Mouse (Mus musculus) MEL (cell line): ENCODE measurements around the gene Pde4dip. TPM values are rescaled to one million over a fixed set of nuclear protein-coding genes. Genes with fewer than 3 reads are reported as not detected.

Experiments used
- DNase-seq: peaks from one replicate; pipeline ENCODE4 v3.0.0; 2011; ENCODE audit warnings: low read depth, low spot score
- H3K27ac ChIP-seq: 2 replicates; pipeline ENCODE4 v1.5.1; 2012; ENCODE audit warnings: low read depth, mild to moderate bottlenecking, control low read depth, low read length, moderate library complexity; ENCODE audit not compliant: control insufficient read depth
- H3K27me3 ChIP-seq, 2 experiments: fragments of 150-350 bp in 1 of 2; sonication (generic) in 1 of 2; 2 replicates each; pipeline ENCODE4 v1.6.1; 2012; ENCODE audit warnings: low read length in 2 of 2, mild to moderate bottlenecking in 2 of 2, improper control_type of control experiment in 1 of 2, moderate library complexity in 1 of 2; ENCODE audit not compliant: insufficient read depth in 2 of 2, control insufficient read depth in 1 of 2
- H3K36me3 ChIP-seq, 2 experiments: 2 replicates each; pipeline ENCODE4 v1.6.1; 2012 to 2014; ENCODE audit warnings: low read length in 2 of 2, improper control_type of control experiment in 1 of 2, inconsistent platforms in 1 of 2, mild to moderate bottlenecking in 1 of 2; ENCODE audit not compliant: insufficient read depth in 2 of 2, control insufficient read depth in 1 of 2
- H3K4me1 ChIP-seq, 2 experiments: fragments of 150-350 bp in 1 of 2; sonication (generic) in 1 of 2; 2 replicates each; pipeline ENCODE4 v1.6.1; 2012; ENCODE audit warnings: low read length in 2 of 2, improper control_type of control experiment in 1 of 2, mild to moderate bottlenecking in 1 of 2; ENCODE audit not compliant: insufficient read depth in 2 of 2, control insufficient read depth in 1 of 2
- H3K4me3 ChIP-seq, 2 experiments: fragments of 150-350 bp in 1 of 2; sonication (generic) in 1 of 2; 2 replicates each; pipeline ENCODE4 v1.5.1; 2012; ENCODE audit warnings: low read depth in 2 of 2, low read length in 2 of 2, mild to moderate bottlenecking in 2 of 2, moderate library complexity in 2 of 2, control low read depth in 1 of 2, improper control_type of control experiment in 1 of 2; ENCODE audit not compliant: control insufficient read depth in 1 of 2, insufficient read depth in 1 of 2
- H3K79me2 ChIP-seq: 2 replicates; pipeline ENCODE4 v1.6.1; 2012; ENCODE audit warnings: mild to moderate bottlenecking, low read length, moderate library complexity; ENCODE audit not compliant: control insufficient read depth, poor library complexity, insufficient read depth
- H3K9ac ChIP-seq: 2 replicates; pipeline ENCODE4 v1.6.1; 2012; ENCODE audit warnings: low read depth, mild to moderate bottlenecking, control low read depth, low read length, moderate library complexity; ENCODE audit not compliant: control insufficient read depth, poor library complexity, severe bottlenecking
- H3K9me3 ChIP-seq: fragments of 150-350 bp; sonication (generic); replicated peaks from 2 replicates; pipeline ENCODE4 v1.6.1; 2012; ENCODE audit warnings: mild to moderate bottlenecking, low read length, improper control_type of control experiment, moderate library complexity; ENCODE audit not compliant: insufficient read depth
- CHD1 ChIP-seq: IDR thresholded peaks from 2 replicates; pipeline ENCODE4 v1.6.1; 2012; ENCODE audit warnings: low read depth, mild to moderate bottlenecking, inconsistent platforms, low read length, improper control_type of control experiment
- CTCF ChIP-seq, 3 experiments: IDR thresholded peaks in 2 of 3; conservative IDR thresholded peaks in 1 of 3; 2 replicates each; pipeline ENCODE4 v1.5.1; 2011 to 2012; ENCODE audit warnings: low read length in 3 of 3, low read depth in 2 of 3, mild to moderate bottlenecking in 2 of 3, improper control_type of control experiment in 1 of 3, inconsistent platforms in 1 of 3, mixed read lengths in 1 of 3, moderate library complexity in 1 of 3; ENCODE audit not compliant: control insufficient read depth in 1 of 3, insufficient read depth in 1 of 3, poor library complexity in 1 of 3, severe bottlenecking in 1 of 3
- E2F4 ChIP-seq: IDR thresholded peaks from 2 replicates; pipeline ENCODE4 v1.6.1; 2011; ENCODE audit warnings: low read depth, low read length, improper control_type of control experiment, borderline replicate concordance
- ELF1 ChIP-seq: IDR thresholded peaks from 2 replicates; pipeline ENCODE4 v1.6.1; 2014; ENCODE audit warnings: low read depth, mild to moderate bottlenecking, inconsistent platforms, low read length, improper control_type of control experiment, moderate library complexity
- EP300 ChIP-seq, 2 experiments: IDR thresholded peaks; 2 replicates each; pipeline ENCODE4 v1.6.1; 2011; ENCODE audit warnings: improper control_type of control experiment in 2 of 2, low read length in 2 of 2, low read depth in 1 of 2, mild to moderate bottlenecking in 1 of 2
- GATA1 ChIP-seq: IDR thresholded peaks from 2 replicates; pipeline ENCODE4 v1.6.1; 2011; ENCODE audit warnings: low read depth, low read length, improper control_type of control experiment
- MAFK ChIP-seq: IDR thresholded peaks from 2 replicates; pipeline ENCODE4 v1.6.1; 2011; ENCODE audit warnings: low read depth, mild to moderate bottlenecking, low read length, improper control_type of control experiment, borderline replicate concordance
- MAX ChIP-seq: IDR thresholded peaks from 2 replicates; pipeline ENCODE4 v1.6.1; 2011; ENCODE audit warnings: low read length, improper control_type of control experiment
- MAZ ChIP-seq: IDR thresholded peaks from 2 replicates; pipeline ENCODE4 v1.6.1; 2012; ENCODE audit warnings: low read depth, mild to moderate bottlenecking, inconsistent platforms, low read length, improper control_type of control experiment
- MXI1 ChIP-seq: IDR thresholded peaks from 2 replicates; pipeline ENCODE4 v1.6.1; 2011; ENCODE audit warnings: mild to moderate bottlenecking, low read depth, low read length, improper control_type of control experiment
- MYB ChIP-seq: IDR thresholded peaks from 2 replicates; pipeline ENCODE4 v1.6.1; 2011; ENCODE audit warnings: mild to moderate bottlenecking, low read depth, low read length, improper control_type of control experiment
- MYC ChIP-seq: IDR thresholded peaks from 2 replicates; pipeline ENCODE4 v1.6.1; 2011; ENCODE audit warnings: low read depth, mild to moderate bottlenecking, low read length, improper control_type of control experiment, moderate library complexity
- NELFE ChIP-seq: IDR thresholded peaks from 2 replicates; pipeline ENCODE4 v1.6.1; 2011; ENCODE audit warnings: low read depth, low read length, improper control_type of control experiment
- NRF1 ChIP-seq: IDR thresholded peaks from 2 replicates; pipeline ENCODE4 v1.6.1; 2014; ENCODE audit warnings: low read depth, mild to moderate bottlenecking, inconsistent platforms, low read length, improper control_type of control experiment, moderate library complexity; ENCODE audit not compliant: poor library complexity, insufficient read depth, severe bottlenecking
- POLR2A ChIP-seq, 2 experiments: IDR thresholded peaks; 2 replicates each; pipeline ENCODE4 v1.6.1; 2011 to 2012; ENCODE audit warnings: low read length in 2 of 2, mild to moderate bottlenecking in 2 of 2, control low read depth in 1 of 2, improper control_type of control experiment in 1 of 2, low read depth in 1 of 2, moderate library complexity in 1 of 2; ENCODE audit not compliant: control insufficient read depth in 1 of 2, insufficient read depth in 1 of 2, poor library complexity in 1 of 2
- POLR2AphosphoS2 ChIP-seq: IDR thresholded peaks from 2 replicates; pipeline ENCODE4 v1.6.1; 2011; ENCODE audit warnings: low read length, improper control_type of control experiment
- POLR2AphosphoS5 ChIP-seq: IDR thresholded peaks from 2 replicates; pipeline ENCODE4 v1.6.1; 2012; ENCODE audit warnings: low read depth, borderline replicate concordance, mild to moderate bottlenecking, inconsistent platforms, low read length, moderate library complexity, mixed read lengths
- SIN3A ChIP-seq: IDR thresholded peaks from 2 replicates; pipeline ENCODE4 v1.6.1; 2012; ENCODE audit warnings: low read length, improper control_type of control experiment, inconsistent platforms
- SMC3 ChIP-seq: IDR thresholded peaks from 2 replicates; pipeline ENCODE4 v1.6.1; 2011; ENCODE audit warnings: low read depth, low read length, improper control_type of control experiment
- TAL1 ChIP-seq: IDR thresholded peaks from 2 replicates; pipeline ENCODE4 v1.6.1; 2012; ENCODE audit warnings: mild to moderate bottlenecking, inconsistent platforms, low read length, moderate library complexity, mixed read lengths
- TBP ChIP-seq: IDR thresholded peaks from 2 replicates; pipeline ENCODE4 v1.8.0; 2011; ENCODE audit warnings: low read depth, low read length, improper control_type of control experiment
- TCF12 ChIP-seq: IDR thresholded peaks from 2 replicates; pipeline ENCODE4 v1.6.1; 2014; ENCODE audit warnings: low read depth, mild to moderate bottlenecking, inconsistent platforms, low read length, improper control_type of control experiment, moderate library complexity
- UBTF ChIP-seq: IDR thresholded peaks from 2 replicates; pipeline ENCODE4 v1.6.1; 2012; ENCODE audit warnings: low read depth, mild to moderate bottlenecking, inconsistent platforms, low read length, improper control_type of control experiment, moderate library complexity, borderline replicate concordance; ENCODE audit not compliant: insufficient read depth
- USF1 ChIP-seq: IDR thresholded peaks from 2 replicates; pipeline ENCODE4 v1.6.1; 2014; ENCODE audit warnings: low read depth, mild to moderate bottlenecking, inconsistent platforms, low read length, improper control_type of control experiment, moderate library complexity
- ZKSCAN1 ChIP-seq: IDR thresholded peaks from 2 replicates; pipeline ENCODE4 v1.6.1; 2012; ENCODE audit warnings: low read depth, mild to moderate bottlenecking, inconsistent platforms, low read length, improper control_type of control experiment, moderate library complexity
- ZMIZ1 ChIP-seq: IDR thresholded peaks from 2 replicates; pipeline ENCODE4 v1.6.1; 2012; ENCODE audit warnings: low read depth, mild to moderate bottlenecking, inconsistent platforms, low read length, improper control_type of control experiment, moderate library complexity
- ZNF384 ChIP-seq: IDR thresholded peaks from 2 replicates; pipeline ENCODE4 v1.6.1; 2012; ENCODE audit warnings: low read depth, mild to moderate bottlenecking, inconsistent platforms, low read length, improper control_type of control experiment
- polyA plus RNA-seq, 2 experiments: library from polyadenylated mRNA; stranded (reverse) in 1 of 2; unstranded in 1 of 2; fragments of >175 nt in 1 of 2; fragments of >200 nt in 1 of 2; gene quantifications; 2 replicates each; pipeline versions ENCODE4 v1.2.1 to v1.2.4; 2012; ENCODE audit warnings: low replicate concordance in 2 of 2, low read depth in 1 of 2; ENCODE audit not compliant: insufficient read length in 2 of 2, insufficient read depth in 1 of 2, missing spikeins in 1 of 2
- total RNA-seq: library from RNA; depleted of rRNA; stranded (reverse); fragments of 300-350 nt; gene quantifications from 2 replicates; pipeline ENCODE4 v1.2.3, GENCODE M21; 2012

The Pde4dip gene
- total and polyA plus RNA-seq, 3 experiments, result 47.6 to 52.4 TPM; not detected in 1

- TF ChIP-seq NELFE (peak; percentile 48; the same call in 1 of the 2 replicates), TBP (0 out of 2 replicates have a peak, but pooled peaks have one; percentile 37), TCF12 (0 out of 2 replicates have a peak, but pooled peaks have one; percentile 3), NRF1 (peak; percentile 43; the same call in 1 of the 2 replicates), MAFK (no peak), ELF1 (no peak), MXI1 (peak; percentile 7; the same call in 1 of the 2 replicates), MAX (peak; percentile 48; the same call in 1 of the 2 replicates), SIN3A (peak; percentile 8; the same call in 1 of the 2 replicates)
- peak overlapping the region; percentile 83 to 94 for H3K4me3 ChIP-seq
- no peaks in the 10 kb centered on the region for H3K27me3 ChIP-seq
- H3K9ac ChIP-seq, result peak overlapping the region; percentile 76
- H3K9me3 ChIP-seq, result no peaks in the 10 kb centered on the region
- peak; percentile 93 for DNase-seq
- H3K79me2 ChIP-seq, result peaks cover 3% of the 10 kb centered on the region; the same call in 1 of the 2 replicates
- peaks cover 0 to 25% of the 10 kb centered on the region in 2 experiments; a peak in 2 of 4 replicates for H3K36me3 ChIP-seq
- peaks cover 8 to 26% of the 10 kb centered on the region in 2 experiments for H3K4me1 ChIP-seq
- H3K27ac ChIP-seq, result no peak overlapping the region
These were observed 229.9 kb downstream of the Pde4dip start for GRCm38 (mm10) chr3:97658426-97659193.

- peak within 1 kb of the TSS; percentile 34 for H3K27ac ChIP-seq
- peaks cover 8 to 26% of the 10 kb centered on the region in 2 experiments for H3K4me1 ChIP-seq
- no peaks in the 10 kb centered on the region for H3K27me3 ChIP-seq
- TF ChIP-seq GATA1 (no peak), POLR2AphosphoS2 (peak; percentile 90; the same call in 1 of the 2 replicates), UBTF (peak; percentile 43; the same call in 1 of the 2 replicates), MAX (peak; percentile 85), POLR2A (IDR thresholded peaks at IDR 0.05; ENCODE audit: control insufficient read depth in 1 of 2, insufficient read depth in 1 of 2, low read depth in 1 of 2, low read length in 2 of 2, poor library complexity in 1 of 2) (peak; percentile 75 to 94), SMC3 (no peak), TBP (peak; percentile 70), EP300 (IDR thresholded peaks at IDR 0.05; ENCODE audit: low read depth in 1 of 2, low read length in 2 of 2) (peak in 1 of 2 experiments; percentile 55; a peak in 2 of 4 replicates), ZKSCAN1 (no peak), NELFE (peak; percentile 88), USF1 (peak; percentile 51), E2F4 (peak; percentile 64; the same call in 1 of the 2 replicates), MAZ (peak; percentile 97), ELF1 (peak; percentile 82), ZNF384 (peak; percentile 63), TAL1 (no peak), SIN3A (peak; percentile 98), ZMIZ1 (peak; percentile 96), CTCF (IDR thresholded peaks at IDR 0.05 in 2 of 3, conservative IDR thresholded peaks at IDR 0.05 in 1 of 3; ENCODE audit: control insufficient read depth in 1 of 3, insufficient read depth in 1 of 3, low read depth in 2 of 3, low read length in 3 of 3, poor library complexity in 1 of 3, severe bottlenecking in 1 of 3) (0 out of 6 replicates have a peak, but pooled peaks of 1 of the 3 experiments have one; percentile 4), POLR2AphosphoS5 (no peak), MYC (peak; percentile 89), CHD1 (no peak), MYB (no peak)
These were observed 230.7 kb downstream of the Pde4dip start, which contains the start of gene Prkab2 for GRCm38 (mm10) chr3:97657655-97658411. Gene Prkab2, plus strand, starts transcription at chr3:97658193.

More at GRCm38 (mm10) chr3:97657655-97658411, 230.7 kb downstream of the Pde4dip start, which contains the start of gene Prkab2:
- H3K36me3 ChIP-seq, result peaks cover 0 to 25% of the 10 kb centered on the region in 2 experiments; a peak in 2 of 4 replicates
- DNase-seq, result peak; percentile 100
- H3K79me2 ChIP-seq, result peaks cover 3% of the 10 kb centered on the region; the same call in 1 of the 2 replicates
- peak within 1 kb of the TSS; percentile 83 to 94 for H3K4me3 ChIP-seq
- H3K9ac ChIP-seq, result peak within 1 kb of the TSS; percentile 76
- H3K9me3 ChIP-seq, result no peaks in the 10 kb centered on the region
